Mouse (Mus musculus) MEL (cell line): ENCODE measurements around the gene Ap4b1. TPM values are rescaled to one million over a fixed set of nuclear protein-coding genes. Genes with fewer than 3 reads are reported as not detected.

ENCODE experiments used
- DNase-seq: peaks from one replicate; pipeline ENCODE4 v3.0.0; 2011; ENCODE audit warnings: low read depth, low spot score
- H3K27ac ChIP-seq: 2 replicates; pipeline ENCODE4 v1.5.1; 2012; ENCODE audit warnings: low read depth, mild to moderate bottlenecking, control low read depth, low read length, moderate library complexity; ENCODE audit not compliant: control insufficient read depth
- H3K27me3 ChIP-seq, 2 experiments: fragments of 150-350 bp in 1 of 2; sonication (generic) in 1 of 2; 2 replicates each; pipeline ENCODE4 v1.6.1; 2012; ENCODE audit warnings: low read length in 2 of 2, mild to moderate bottlenecking in 2 of 2, improper control_type of control experiment in 1 of 2, moderate library complexity in 1 of 2; ENCODE audit not compliant: insufficient read depth in 2 of 2, control insufficient read depth in 1 of 2
- H3K36me3 ChIP-seq, 2 experiments: 2 replicates each; pipeline ENCODE4 v1.6.1; 2012 to 2014; ENCODE audit warnings: low read length in 2 of 2, improper control_type of control experiment in 1 of 2, inconsistent platforms in 1 of 2, mild to moderate bottlenecking in 1 of 2; ENCODE audit not compliant: insufficient read depth in 2 of 2, control insufficient read depth in 1 of 2
- H3K4me1 ChIP-seq, 2 experiments: fragments of 150-350 bp in 1 of 2; sonication (generic) in 1 of 2; 2 replicates each; pipeline ENCODE4 v1.6.1; 2012; ENCODE audit warnings: low read length in 2 of 2, improper control_type of control experiment in 1 of 2, mild to moderate bottlenecking in 1 of 2; ENCODE audit not compliant: insufficient read depth in 2 of 2, control insufficient read depth in 1 of 2
- H3K4me3 ChIP-seq, 2 experiments: fragments of 150-350 bp in 1 of 2; sonication (generic) in 1 of 2; 2 replicates each; pipeline ENCODE4 v1.5.1; 2012; ENCODE audit warnings: low read depth in 2 of 2, low read length in 2 of 2, mild to moderate bottlenecking in 2 of 2, moderate library complexity in 2 of 2, control low read depth in 1 of 2, improper control_type of control experiment in 1 of 2; ENCODE audit not compliant: control insufficient read depth in 1 of 2, insufficient read depth in 1 of 2
- H3K79me2 ChIP-seq: 2 replicates; pipeline ENCODE4 v1.6.1; 2012; ENCODE audit warnings: mild to moderate bottlenecking, low read length, moderate library complexity; ENCODE audit not compliant: control insufficient read depth, poor library complexity, insufficient read depth
- H3K9ac ChIP-seq: 2 replicates; pipeline ENCODE4 v1.6.1; 2012; ENCODE audit warnings: low read depth, mild to moderate bottlenecking, control low read depth, low read length, moderate library complexity; ENCODE audit not compliant: control insufficient read depth, poor library complexity, severe bottlenecking
- H3K9me3 ChIP-seq: fragments of 150-350 bp; sonication (generic); replicated peaks from 2 replicates; pipeline ENCODE4 v1.6.1; 2012; ENCODE audit warnings: mild to moderate bottlenecking, low read length, improper control_type of control experiment, moderate library complexity; ENCODE audit not compliant: insufficient read depth
- CTCF ChIP-seq, 3 experiments: IDR thresholded peaks in 2 of 3; conservative IDR thresholded peaks in 1 of 3; 2 replicates each; pipeline ENCODE4 v1.5.1; 2011 to 2012; ENCODE audit warnings: low read length in 3 of 3, low read depth in 2 of 3, mild to moderate bottlenecking in 2 of 3, improper control_type of control experiment in 1 of 3, inconsistent platforms in 1 of 3, mixed read lengths in 1 of 3, moderate library complexity in 1 of 3; ENCODE audit not compliant: control insufficient read depth in 1 of 3, insufficient read depth in 1 of 3, poor library complexity in 1 of 3, severe bottlenecking in 1 of 3
- ETS1 ChIP-seq: IDR thresholded peaks from 2 replicates; pipeline ENCODE4 v1.6.1; 2012; ENCODE audit warnings: low read depth, mild to moderate bottlenecking, inconsistent platforms, low read length, improper control_type of control experiment, moderate library complexity
- GABPA ChIP-seq: IDR thresholded peaks from 2 replicates; pipeline ENCODE4 v1.6.1; 2012; ENCODE audit warnings: low read depth, mild to moderate bottlenecking, inconsistent platforms, low read length, improper control_type of control experiment, moderate library complexity
- GATA1 ChIP-seq: IDR thresholded peaks from 2 replicates; pipeline ENCODE4 v1.6.1; 2011; ENCODE audit warnings: low read depth, low read length, improper control_type of control experiment
- MAX ChIP-seq: IDR thresholded peaks from 2 replicates; pipeline ENCODE4 v1.6.1; 2011; ENCODE audit warnings: low read length, improper control_type of control experiment
- MEF2A ChIP-seq: IDR thresholded peaks from 2 replicates; pipeline ENCODE4 v1.6.1; 2014; ENCODE audit warnings: low read depth, mild to moderate bottlenecking, inconsistent platforms, low read length, improper control_type of control experiment; ENCODE audit not compliant: poor library complexity, insufficient replicate concordance, severe bottlenecking; ENCODE audit errors: extremely low read depth
- MYB ChIP-seq: IDR thresholded peaks from 2 replicates; pipeline ENCODE4 v1.6.1; 2011; ENCODE audit warnings: mild to moderate bottlenecking, low read depth, low read length, improper control_type of control experiment
- POLR2AphosphoS2 ChIP-seq: IDR thresholded peaks from 2 replicates; pipeline ENCODE4 v1.6.1; 2011; ENCODE audit warnings: low read length, improper control_type of control experiment
- RCOR1 ChIP-seq: IDR thresholded peaks from 2 replicates; pipeline ENCODE4 v1.6.1; 2012; ENCODE audit warnings: low read depth, mild to moderate bottlenecking, inconsistent platforms, low read length, improper control_type of control experiment
- SMC3 ChIP-seq: IDR thresholded peaks from 2 replicates; pipeline ENCODE4 v1.6.1; 2011; ENCODE audit warnings: low read depth, low read length, improper control_type of control experiment
- USF2 ChIP-seq, 2 experiments: IDR thresholded peaks; 2 replicates each; pipeline ENCODE4 v1.6.1; 2011 to 2012; ENCODE audit warnings: improper control_type of control experiment in 2 of 2, low read length in 2 of 2, borderline replicate concordance in 1 of 2, inconsistent platforms in 1 of 2, low read depth in 1 of 2, mild to moderate bottlenecking in 1 of 2; ENCODE audit not compliant: insufficient read depth in 1 of 2
- ZC3H11A ChIP-seq: IDR thresholded peaks from 2 replicates; pipeline ENCODE4 v1.6.1; 2012; ENCODE audit warnings: low read depth, mild to moderate bottlenecking, inconsistent platforms, low read length, improper control_type of control experiment
- ZNF384 ChIP-seq: IDR thresholded peaks from 2 replicates; pipeline ENCODE4 v1.6.1; 2012; ENCODE audit warnings: low read depth, mild to moderate bottlenecking, inconsistent platforms, low read length, improper control_type of control experiment
- polyA plus RNA-seq, 2 experiments: library from polyadenylated mRNA; stranded (reverse) in 1 of 2; unstranded in 1 of 2; fragments of >175 nt in 1 of 2; fragments of >200 nt in 1 of 2; gene quantifications; 2 replicates each; pipeline versions ENCODE4 v1.2.1 to v1.2.4; 2012; ENCODE audit warnings: low replicate concordance in 2 of 2, low read depth in 1 of 2; ENCODE audit not compliant: insufficient read length in 2 of 2, insufficient read depth in 1 of 2, missing spikeins in 1 of 2
- total RNA-seq: library from RNA; depleted of rRNA; stranded (reverse); fragments of 300-350 nt; gene quantifications from 2 replicates; pipeline ENCODE4 v1.2.3, GENCODE M21; 2012

Ap4b1 gene
- total and polyA plus RNA-seq, 3 experiments, result 15.1 to 20.2 TPM; not detected in 1

DNA sequence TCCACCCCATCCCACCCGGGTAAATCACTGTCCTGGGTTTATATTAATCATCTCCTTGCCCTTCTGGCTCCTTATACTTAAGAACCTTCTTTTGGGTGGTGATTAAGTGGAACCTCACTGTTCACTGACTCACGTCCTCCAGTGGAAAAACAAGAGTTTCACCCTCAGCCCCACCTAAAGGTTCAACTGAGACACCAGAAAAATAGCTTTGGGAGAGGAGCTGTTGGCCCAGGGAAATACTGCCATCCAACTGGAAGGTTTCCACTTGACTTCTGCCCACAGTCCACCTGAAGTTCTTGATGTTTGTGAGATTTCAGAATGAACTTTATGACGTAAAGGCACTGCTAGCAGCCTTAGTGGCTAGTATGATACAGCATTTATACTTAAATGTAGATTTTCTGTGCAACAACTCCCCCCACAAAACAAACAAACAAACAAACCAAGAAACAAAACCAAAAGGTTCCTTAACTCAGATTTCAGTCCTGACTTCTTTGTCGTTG is 53.5 kb downstream of the Ap4b1 start (continued):
- no peak for TF ChIP-seq ETS1
- TF ChIP-seq SMC3, result no peak
- TF ChIP-seq ZC3H11A, result no peak

DNA sequence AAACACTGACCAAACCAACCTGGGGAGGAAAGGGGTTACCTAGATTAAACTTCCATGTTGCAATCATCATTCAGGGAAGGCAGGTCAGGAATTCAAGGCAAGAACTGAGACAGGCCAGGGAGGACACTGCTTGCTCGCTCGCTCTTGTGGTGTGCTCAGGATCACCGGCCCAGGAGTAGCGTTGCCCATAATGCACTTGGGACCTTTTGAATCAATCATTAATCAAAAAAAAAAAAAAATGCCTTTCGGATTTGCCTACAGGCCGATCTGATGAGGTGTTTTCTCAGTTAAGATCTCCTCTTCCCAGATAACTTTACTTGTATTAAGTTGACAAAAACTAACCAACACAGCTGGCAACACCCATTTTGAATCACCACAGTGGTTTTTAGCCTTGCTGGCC is 54.9 kb downstream of the Ap4b1 start:
- no peak overlapping the region for H3K4me3 ChIP-seq
- no peaks in the 10 kb centered on the region for H3K9me3 ChIP-seq
- TF ChIP-seq RCOR1 (no peak), POLR2AphosphoS2 (no peak), MYB (no peak), CTCF (IDR thresholded peaks at IDR 0.05 in 2 of 3, conservative IDR thresholded peaks at IDR 0.05 in 1 of 3; ENCODE audit: control insufficient read depth in 1 of 3, insufficient read depth in 1 of 3, low read depth in 2 of 3, low read length in 3 of 3, poor library complexity in 1 of 3, severe bottlenecking in 1 of 3) (no peak), GATA1 (no peak), GABPA (no peak), MEF2A (no peak), ZNF384 (no peak), MAX (no peak)
- no peak for DNase-seq
- H3K4me1 ChIP-seq, result no peaks in the 10 kb centered on the region
- peaks cover 4 to 15% of the 10 kb centered on the region in 2 experiments for H3K27me3 ChIP-seq
- no peak overlapping the region for H3K27ac ChIP-seq
- H3K79me2 ChIP-seq, result no peaks in the 10 kb centered on the region
- no peak overlapping the region for H3K9ac ChIP-seq
- no peaks in the 10 kb centered on the region for H3K36me3 ChIP-seq

DNA sequence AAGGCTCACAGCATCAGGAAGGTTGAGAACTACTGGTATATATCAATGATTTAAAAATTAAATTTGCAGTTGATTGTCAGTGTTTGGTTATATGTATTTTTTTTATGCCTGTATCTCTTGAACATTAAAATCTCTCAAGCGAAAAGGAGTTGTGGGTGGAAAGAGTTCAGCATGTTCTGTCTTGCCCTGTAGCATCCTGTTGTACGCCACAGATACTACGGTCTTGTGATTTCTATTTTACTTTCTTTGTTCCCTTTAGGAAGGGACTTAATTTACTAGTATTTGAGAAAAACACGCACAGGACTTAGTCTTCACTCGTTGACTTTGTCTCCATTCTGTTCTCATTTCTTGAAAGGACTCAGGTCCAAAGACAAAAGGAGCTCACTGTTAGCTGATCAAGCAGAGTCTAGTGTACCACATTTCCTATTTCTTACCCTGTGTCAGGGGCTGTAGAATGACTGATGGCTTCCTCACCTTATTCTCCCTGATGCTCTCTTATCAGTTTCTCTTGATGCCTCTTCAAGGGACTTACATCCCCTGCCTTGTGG is 58.2 kb downstream of the Ap4b1 start:
- Histone ChIP-seq H3K27ac (no peak overlapping the region), H3K79me2 (no peaks in the 10 kb centered on the region), H3K4me1 (no peaks in the 10 kb centered on the region), H3K36me3 (no peaks in the 10 kb centered on the region), H3K9me3 (no peaks in the 10 kb centered on the region), H3K27me3 (peaks cover 4 to 15% of the 10 kb centered on the region in 2 experiments), H3K9ac (no peak overlapping the region), H3K4me3 (no peak overlapping the region)
- no peak for TF ChIP-seq GABPA
- no peak for TF ChIP-seq USF2 (IDR thresholded peaks at IDR 0.05; ENCODE audit: borderline replicate concordance in 1 of 2, insufficient read depth in 1 of 2, low read depth in 1 of 2, low read length in 2 of 2)
- no peak for TF ChIP-seq ETS1
- TF ChIP-seq MYB, result no peak
- DNase-seq, result no peak
